Mouse (Mus musculus): ENCODE results near the gene Klhl11.

The Klhl11 gene

DNA sequence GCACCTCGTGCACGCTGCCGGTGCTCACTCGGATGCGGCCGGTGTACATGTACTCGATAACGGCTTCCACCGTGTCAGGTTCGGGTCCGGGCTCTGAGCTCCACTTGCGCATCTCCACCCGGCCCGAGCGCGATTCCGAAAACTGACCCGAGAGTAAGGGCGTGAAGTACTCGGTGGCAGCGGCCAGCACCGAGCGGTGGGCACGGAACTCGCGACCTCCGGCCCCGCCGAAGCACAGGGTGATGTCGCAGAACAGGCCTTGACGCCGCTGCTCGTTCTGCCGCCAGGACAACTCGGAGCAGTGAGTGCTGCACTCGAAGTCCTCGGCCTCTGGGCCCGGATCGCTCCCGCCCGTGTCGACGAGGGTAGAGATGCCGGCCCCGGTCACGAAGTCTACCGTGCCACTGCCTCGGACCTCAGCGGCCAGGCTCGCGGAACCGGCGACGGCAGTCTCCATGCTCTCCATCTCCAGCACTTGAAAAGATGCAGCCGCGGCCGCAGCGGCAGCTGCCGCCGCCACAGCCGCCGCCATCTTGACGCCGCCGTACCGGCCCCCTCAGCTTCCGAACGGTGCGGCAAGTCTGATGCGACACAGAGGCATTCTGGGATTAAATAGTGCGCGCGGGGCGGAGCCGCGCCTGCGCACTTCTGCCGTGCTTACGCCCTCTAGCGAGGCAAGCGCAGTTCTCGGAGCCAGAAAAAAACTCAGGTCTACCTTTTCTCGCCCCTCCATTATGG lies at the start of gene Klhl11:
Klhl11 (minus strand) TSS at position 545 of the 738 bp plus-strand sequence.
- peak; percentile 92 for DNase-seq (ENCODE audit: low read depth, low spot score)

- DNase-seq (ENCODE audit: low read depth, low spot score), result no peak
Observed at GRCm38 (mm10) chr11:100520838-100521237, 48.3 kb upstream of the Klhl11 start.

- DNase-seq (ENCODE audit: low read depth, low spot score), result no peak
Observed at GRCm38 (mm10) chr11:100519188-100519587, 46.6 kb upstream of the Klhl11 start.

GRCm38 (mm10) chr11:100518188-100518591 lies 45.6 kb upstream of the Klhl11 start:
- DNase-seq (ENCODE audit: low read depth, low spot score), result no peak

GRCm38 (mm10) chr11:100516291-100516690 lies 43.8 kb upstream of the Klhl11 start:
- no peak for DNase-seq (ENCODE audit: low read depth, low spot score)

DNA sequence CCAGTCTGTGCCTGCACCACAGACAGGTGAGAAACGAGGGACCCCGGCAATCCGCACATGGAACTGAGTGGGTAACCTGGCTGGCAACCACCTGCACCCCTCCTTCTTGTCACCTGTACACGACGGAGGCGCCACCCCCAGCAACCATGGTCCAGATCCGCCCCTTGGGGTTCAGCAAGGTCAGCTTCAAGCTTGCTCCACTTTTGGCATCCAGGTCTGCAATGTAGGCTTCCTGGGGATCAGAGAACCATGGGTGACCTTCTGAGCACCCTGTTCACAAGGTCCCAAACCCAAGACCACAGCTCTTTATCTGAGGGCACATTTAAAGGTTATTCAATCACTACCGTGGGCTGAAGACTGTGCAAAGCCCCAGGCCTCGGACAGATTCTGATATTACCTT lies 43.2 kb upstream of the Klhl11 start:
- no peak for DNase-seq (ENCODE audit: low read depth, low spot score)

DNA sequence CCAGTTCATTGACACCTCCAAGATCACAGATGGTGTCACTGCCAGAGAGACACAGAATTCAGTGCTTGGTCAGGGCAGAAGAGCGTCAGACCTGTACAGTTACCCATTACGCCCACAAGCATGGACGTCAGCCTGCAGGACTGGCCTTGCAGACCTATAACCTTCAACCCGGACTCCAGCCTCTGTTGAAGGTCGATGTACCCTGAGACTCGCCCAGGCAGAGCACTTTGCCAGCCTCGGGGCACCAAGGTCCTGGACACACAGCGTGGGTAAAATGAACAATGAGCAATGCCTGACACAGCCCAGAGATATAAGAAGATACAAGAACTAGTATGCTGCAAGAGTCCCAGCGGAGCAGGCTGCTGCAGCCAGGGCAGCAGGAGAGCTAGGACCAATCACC lies 42.5 kb upstream of the Klhl11 start:
- no peak for DNase-seq (ENCODE audit: low read depth, low spot score)

- DNase-seq (ENCODE audit: low read depth, low spot score), result no peak
Observed at GRCm38 (mm10) chr11:100513716-100514115, 41.2 kb upstream of the Klhl11 start.

GRCm38 (mm10) chr11:100512384-100512783 lies 39.8 kb upstream of the Klhl11 start:
- DNase-seq (ENCODE audit: low read depth, low spot score), result no peak

DNA sequence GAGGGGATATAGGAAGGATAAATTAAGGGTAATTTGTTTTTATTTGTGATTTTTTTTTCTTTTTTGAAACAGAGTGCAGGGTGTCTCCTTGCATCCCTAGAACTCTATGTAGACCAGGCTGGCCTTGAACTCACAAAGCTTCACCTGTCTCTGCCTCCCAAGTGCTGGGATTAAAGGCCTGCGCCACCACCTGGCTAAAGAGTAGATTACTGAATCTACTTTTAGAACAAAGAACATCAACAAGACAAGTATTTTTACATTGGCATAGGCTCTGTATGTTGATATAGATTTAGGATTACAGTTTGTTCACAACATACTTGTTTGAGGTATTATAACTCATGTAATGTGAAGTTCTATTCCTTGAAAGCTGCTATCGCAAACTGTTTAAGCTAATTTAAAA lies 38.0 kb upstream of the Klhl11 start:
- DNase-seq (ENCODE audit: low read depth, low spot score), result no peak

DNA sequence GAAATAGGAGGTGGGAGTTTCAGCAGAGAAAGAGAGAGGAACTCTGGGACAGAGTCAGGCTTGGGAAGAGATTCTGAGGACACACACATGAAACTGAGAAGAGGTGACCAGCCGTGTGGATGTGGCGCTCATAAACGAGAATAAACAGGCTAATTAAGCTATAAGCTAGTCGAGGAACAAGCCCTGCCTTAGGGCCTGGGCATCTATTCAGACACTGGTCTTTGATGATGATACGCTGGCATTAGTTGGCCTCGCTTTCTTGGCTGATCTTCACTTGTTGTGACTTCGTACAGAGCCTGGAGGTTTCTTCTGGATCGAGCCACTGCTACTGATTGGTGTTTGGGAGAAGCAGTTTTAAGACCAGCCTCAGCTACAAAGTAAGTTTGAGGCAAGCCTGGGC lies 33.5 kb upstream of the Klhl11 start:
- DNase-seq (ENCODE audit: low read depth, low spot score), result no peak

DNA sequence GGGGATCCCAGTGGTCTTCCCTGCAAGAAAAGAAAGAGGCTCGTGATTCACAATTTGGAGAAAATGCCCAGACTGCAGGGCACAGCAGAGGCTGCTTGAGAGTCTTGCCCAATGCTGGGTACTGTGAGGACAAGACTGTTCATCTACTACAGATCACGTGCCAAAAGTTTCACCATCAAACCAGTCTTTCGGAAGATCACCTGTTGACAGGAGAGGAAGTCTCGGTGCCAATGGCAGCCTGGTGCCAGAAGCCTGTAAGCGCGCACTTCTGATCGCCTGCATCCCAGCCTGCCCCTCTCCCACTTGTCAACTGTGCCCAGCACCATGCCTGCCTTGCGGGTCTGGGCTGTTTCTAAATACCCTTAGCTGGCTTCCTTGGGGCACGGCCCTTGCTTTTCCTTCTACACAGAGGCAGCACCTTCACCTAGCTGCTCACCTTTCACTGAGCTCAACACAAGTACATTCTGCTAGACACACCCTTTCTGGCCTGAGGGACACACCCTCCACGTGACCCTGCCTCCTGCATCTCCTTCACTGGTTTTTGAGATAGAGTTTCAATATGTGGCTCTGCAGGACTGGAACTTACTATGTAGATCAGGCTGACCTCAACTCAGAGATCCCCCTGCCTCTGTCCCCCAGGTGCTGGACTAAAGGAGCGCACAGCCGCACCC lies 32.6 kb upstream of the Klhl11 start:
- DNase-seq (ENCODE audit: low read depth, low spot score), result no peak

DNA sequence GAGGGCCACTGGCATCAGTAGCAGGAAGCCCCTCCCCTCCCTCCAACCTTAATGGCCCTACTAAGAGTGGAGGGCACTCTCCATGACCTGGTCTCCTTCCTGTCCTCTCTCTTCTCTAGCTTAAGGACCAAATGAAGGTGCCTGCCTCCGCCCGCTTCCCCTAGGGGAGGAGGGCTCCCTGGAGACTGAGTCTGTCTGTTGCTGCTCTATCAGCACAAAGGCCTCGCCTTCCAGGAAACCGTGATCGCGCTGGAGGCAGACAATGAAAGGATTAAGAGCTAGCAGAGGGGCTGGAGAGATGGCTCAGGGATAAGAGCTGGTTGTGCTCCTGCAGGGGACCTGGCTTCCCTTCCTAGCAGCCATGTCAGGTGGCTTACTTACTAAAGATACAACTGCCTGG lies 28.8 kb upstream of the Klhl11 start:
- DNase-seq (ENCODE audit: low read depth, low spot score), result no peak

DNA sequence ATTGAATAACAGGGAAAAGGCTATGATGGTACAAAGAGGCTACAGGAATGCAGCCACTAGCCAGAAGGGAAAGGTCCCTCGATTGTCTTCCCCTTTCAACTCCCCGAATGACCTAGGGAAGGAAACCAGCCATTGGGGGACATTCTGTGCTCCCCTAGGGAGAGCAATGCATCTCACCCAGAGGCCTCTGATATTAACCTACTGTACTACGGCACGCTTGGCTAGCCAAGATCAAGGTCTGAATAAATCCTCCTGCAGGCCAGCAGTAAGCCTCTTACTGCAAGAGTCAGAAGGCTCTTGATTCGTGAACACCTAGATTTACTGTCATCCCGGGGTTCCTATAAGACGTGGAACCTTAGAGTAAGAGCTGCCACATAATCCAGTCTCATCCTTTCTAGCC lies 28.1 kb upstream of the Klhl11 start:
- no peak for DNase-seq (ENCODE audit: low read depth, low spot score)

- no peak for DNase-seq (ENCODE audit: low read depth, low spot score)
Observed at GRCm38 (mm10) chr11:100500241-100500640, 27.7 kb upstream of the Klhl11 start.

DNA sequence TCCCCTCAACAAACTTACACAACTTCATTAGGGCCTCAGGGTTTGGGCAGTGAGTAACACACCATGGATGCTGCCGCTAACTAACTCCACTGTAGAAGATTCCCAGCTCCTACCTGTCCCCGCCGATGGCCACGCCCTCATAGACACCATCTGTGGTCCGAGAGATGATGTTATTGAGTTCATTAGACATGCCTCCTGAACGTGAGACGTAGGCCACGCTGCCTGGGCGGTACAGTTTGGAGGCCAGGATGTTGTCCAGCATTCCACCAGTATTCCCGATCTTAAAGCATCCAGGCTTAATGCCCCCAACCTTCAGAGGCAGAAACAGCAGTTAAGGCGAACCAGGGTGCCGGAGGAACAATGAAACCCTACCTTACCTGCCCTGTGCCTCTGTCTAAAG lies 21.2 kb upstream of the Klhl11 start:
- no peak for DNase-seq (ENCODE audit: low read depth, low spot score)

DNA sequence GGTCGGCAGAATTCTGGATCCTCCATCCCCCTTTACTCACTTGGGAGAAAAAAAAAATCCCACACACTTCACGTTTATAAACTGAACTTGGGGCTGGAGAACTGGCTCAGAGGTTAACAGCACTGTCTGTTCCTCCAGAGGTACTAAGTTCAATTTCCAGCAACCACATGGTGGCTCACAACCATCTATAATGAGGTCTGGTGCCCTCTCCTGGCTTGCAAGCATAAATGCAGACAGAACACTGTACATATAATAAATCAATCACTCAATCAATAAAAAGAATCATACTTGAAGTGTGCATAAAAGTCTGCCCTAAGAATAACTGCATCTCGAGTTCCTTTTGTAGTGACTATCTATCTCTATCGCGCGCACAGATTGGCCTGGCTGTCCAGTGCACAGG lies 18.4 kb upstream of the Klhl11 start:
- no peak for DNase-seq (ENCODE audit: low read depth, low spot score)

DNA sequence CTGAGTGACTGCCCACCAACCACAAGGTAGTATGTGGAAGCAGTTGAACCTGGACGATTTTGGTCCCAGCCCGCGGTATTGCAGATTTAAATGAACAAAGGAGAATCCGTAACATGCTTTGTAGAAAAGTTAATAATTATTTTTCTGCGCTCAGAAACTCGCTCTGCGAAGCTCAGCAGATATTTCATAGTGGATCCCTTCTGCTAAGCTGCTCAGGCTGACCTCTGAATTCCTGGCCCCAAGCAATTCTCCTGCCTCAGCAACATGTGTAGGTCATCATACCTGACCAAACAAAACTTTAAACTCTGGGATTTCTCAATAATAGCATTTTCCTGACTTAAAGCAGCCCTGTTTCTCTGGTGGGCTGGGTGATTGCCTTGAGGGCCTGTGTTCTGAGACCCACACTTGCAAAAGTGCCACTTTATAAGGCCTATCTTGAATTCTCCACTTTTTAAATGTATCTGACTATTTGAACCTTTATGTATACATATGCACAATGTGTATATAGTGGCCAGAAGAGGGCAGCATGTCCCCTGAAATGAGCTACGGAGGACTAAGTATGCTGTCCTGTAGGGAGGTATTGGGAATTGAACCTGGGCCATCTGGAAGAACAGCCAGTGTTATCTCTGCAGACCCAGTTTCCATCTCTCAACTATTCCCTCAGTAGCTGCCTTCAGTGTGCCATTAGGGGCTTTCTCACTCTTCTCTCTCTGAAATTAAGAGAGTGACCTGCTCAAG lies 13.4 kb upstream of the Klhl11 start:
- peak; percentile 15 for DNase-seq (ENCODE audit: low read depth, low spot score)

DNA sequence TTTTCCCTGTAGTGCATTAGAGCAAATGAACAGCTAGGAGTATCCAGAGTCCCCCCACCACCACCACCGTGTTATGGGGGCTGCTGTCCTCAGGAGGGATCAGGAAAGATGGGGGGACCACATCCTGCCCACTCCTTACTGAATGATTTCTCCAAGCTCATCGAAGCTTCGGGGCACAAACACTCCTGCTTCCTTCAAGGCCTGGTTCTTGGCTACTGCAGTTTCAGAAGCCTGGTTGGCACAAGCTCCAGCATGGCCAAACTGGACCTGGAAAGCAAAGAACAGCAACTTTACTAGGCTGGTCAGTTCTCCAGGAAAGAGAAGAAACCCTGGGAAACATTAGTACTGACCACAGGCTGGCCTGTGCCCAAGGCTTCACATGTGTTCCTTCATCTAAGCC lies 11.9 kb upstream of the Klhl11 start:
- DNase-seq (ENCODE audit: low read depth, low spot score), result no peak

DNA sequence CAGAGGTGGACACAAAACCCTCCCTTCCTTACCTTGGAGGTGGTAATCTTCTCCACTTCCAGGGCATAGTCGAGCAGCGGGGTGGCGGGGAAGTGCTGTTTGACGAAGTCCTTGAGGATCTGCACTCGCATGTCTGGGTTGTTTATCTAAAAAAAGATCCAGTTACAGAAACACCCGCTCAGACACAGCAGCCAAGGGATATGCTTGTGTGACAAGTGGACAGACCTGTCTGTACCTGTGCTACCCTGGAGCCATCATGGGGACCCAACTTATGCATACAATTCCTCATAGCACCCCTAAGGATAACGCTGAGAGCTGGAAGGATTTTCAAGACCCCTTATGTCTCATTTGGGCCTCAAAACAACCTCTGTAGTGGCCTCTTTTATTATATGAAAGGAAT lies 6.6 kb upstream of the Klhl11 start:
- DNase-seq (ENCODE audit: low read depth, low spot score), result no peak

DNA sequence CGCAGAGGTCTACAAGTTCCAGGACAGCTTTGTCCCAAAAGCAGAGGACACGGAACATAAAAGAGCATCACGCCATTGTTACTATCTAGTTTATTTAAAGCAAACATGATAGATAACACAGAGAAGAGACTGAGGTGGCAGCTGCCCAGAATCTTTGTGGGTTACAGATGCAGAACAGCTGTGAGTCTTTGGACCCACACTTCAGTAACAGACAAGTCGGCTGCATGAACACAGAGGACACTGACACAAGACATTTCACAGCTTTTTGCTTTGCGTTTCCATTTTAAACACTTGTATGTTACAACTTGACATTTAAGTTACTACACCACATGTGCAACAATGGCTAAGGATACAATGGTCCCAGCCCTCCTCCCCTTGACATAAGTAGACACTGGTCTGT lies 3.7 kb upstream of the Klhl11 start:
- no peak for DNase-seq (ENCODE audit: low read depth, low spot score)

DNA sequence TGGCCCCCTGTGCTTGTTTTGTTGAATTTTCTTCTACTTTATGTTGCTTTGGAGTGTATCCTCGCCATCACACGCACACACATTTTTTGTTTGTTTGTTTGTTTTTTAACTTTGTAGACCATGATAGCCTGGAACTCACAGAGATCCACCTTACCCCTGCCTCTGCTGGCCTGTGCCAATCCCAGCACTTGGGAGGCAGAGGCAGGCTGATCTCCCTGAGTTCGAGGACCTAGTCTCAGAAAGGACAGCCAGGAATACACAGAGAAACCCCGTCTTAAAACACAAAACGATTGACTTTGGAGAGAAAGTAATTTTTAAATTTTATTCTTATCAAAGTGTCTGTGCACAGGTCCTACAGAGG lies 374 bp upstream of the Klhl11 start:
- no peak for DNase-seq (ENCODE audit: low read depth, low spot score)
